Mouse (Mus musculus) embryonic stem cell, embryonic (primary cell): Measurements from ENCODE around the gene Akr1b3.

Experiments used
- CTCF ChIA-PET, 4 experiments: fragments of 300-600 bp in 2 of 4; fragments of 350-600 bp in 2 of 4; sonication (Branson Sonifier 250); formaldehyde crosslinking; loops; one replicate each; lab custom pipeline; 2022; ENCODE audit warnings: inconsistent platforms in 2 of 4; lab: Charles Lee
- POLR2A ChIA-PET, 4 experiments: fragments of 300-600 bp in 2 of 4; fragments of 350-600 bp in 2 of 4; sonication (Branson Sonifier 250); formaldehyde crosslinking; loops; one replicate each; lab custom pipeline; 2022; ENCODE audit warnings: antibody characterized with exemption in 4 of 4, inconsistent platforms in 1 of 4; lab: Charles Lee

Akr1b3 gene

GRCm38 (mm10) chr6:34295437-34295836 lies 21.8 kb downstream of the Akr1b3 start:
- ChIA-PET CTCF (interaction anchor here (0.6 to 5.2 kb wide), 6 partner anchors 50 to 626 kb away, joined by 3 to 118 read pairs (median 6); no protein-coding TSS in a partner anchor), POLR2A (interaction anchor here in 3 of 4 experiments (0.7 to 5.4 kb wide), 8 partner anchors 9 to 51 kb away, joined by 3 to 48 read pairs (median 4); no protein-coding TSS in a partner anchor)

- CTCF ChIA-PET: interaction anchor here (0.5 to 5.2 kb wide), 40 partner anchors 12 to 634 kb away, joined by 3 to 118 read pairs (median 4); partner anchors contain the start of genes Akr1b8 (in 2 of the 4) and Akr1b3 (in 1 of the 4)
Observed at GRCm38 (mm10) chr6:34292882-34293487, 24.3 kb downstream of the Akr1b3 start.

GRCm38 (mm10) chr6:34292196-34292881 lies 24.9 kb downstream of the Akr1b3 start:
- CTCF ChIA-PET: interaction anchor here (0.5 to 5.2 kb wide), 39 partner anchors 13 to 635 kb away, joined by 3 to 118 read pairs (median 4); partner anchors contain the start of genes Akr1b8 (in 2 of the 4) and Akr1b3 (in 1 of the 4)

More at GRCm38 (mm10) chr6:34292882-34293487, 24.3 kb downstream of the Akr1b3 start:
- POLR2A ChIA-PET: interaction anchor here (0.6 to 5.4 kb wide), 13 partner anchors 7 to 634 kb away, joined by 3 to 48 read pairs (median 4); partner anchors contain the start of gene Akr1b8 (in 1 of the 4)

GRCm38 (mm10) chr6:34290681-34291080 lies 26.6 kb downstream of the Akr1b3 start:
- ChIA-PET POLR2A (interaction anchor here in 3 of 4 experiments (1.1 to 4.5 kb wide), 5 partner anchors 27 to 56 kb away, joined by 3 to 40 read pairs (median 4); partner anchors contain the start of gene Akr1b3 (in 1 of the 3)), CTCF (interaction anchor here in 2 of 4 experiments (1.3 to 5.2 kb wide), 2 partner anchors 55 to 56 kb away, joined by 6 to 118 read pairs; no protein-coding TSS in a partner anchor)

More at GRCm38 (mm10) chr6:34292196-34292881, 24.9 kb downstream of the Akr1b3 start:
- POLR2A ChIA-PET: interaction anchor here (0.5 to 5.4 kb wide), 15 partner anchors 8 to 792 kb away, joined by 3 to 48 read pairs (median 3); partner anchors contain the start of gene Akr1b8 (in 1 of the 4)

- ChIA-PET POLR2A (interaction anchor here in 3 of 4 experiments (1.1 to 4.5 kb wide), 4 partner anchors 27 to 56 kb away, joined by 3 to 40 read pairs (median 4); partner anchors contain the start of gene Akr1b3 (in 1 of the 3)), CTCF (interaction anchor here in 2 of 4 experiments (0.5 to 1.3 kb wide), 2 partner anchors 55 to 56 kb away, joined by 3 to 6 read pairs; no protein-coding TSS in a partner anchor)
Observed at GRCm38 (mm10) chr6:34290091-34290490, 27.2 kb downstream of the Akr1b3 start.

- CTCF ChIA-PET: no interaction called here
- POLR2A ChIA-PET: no interaction called here
Observed at GRCm38 (mm10) chr6:34288098-34288497, 29.2 kb downstream of the Akr1b3 start.

- POLR2A ChIA-PET: interaction anchor here in 1 of 4 experiments (0.6 kb wide), 1 partner anchor 1392 kb away, joined by 6 read pairs; no protein-coding TSS in a partner anchor
Observed at GRCm38 (mm10) chr6:34286841-34287240, 30.4 kb downstream of the Akr1b3 start.

GRCm38 (mm10) chr6:34278385-34278784 lies 38.9 kb downstream of the Akr1b3 start:
- ChIA-PET CTCF (interaction anchor here (0.6 to 2.8 kb wide), 12 partner anchors 14 to 1503 kb away, joined by 3 to 13 read pairs (median 4); no protein-coding TSS in a partner anchor), POLR2A (interaction anchor here in 1 of 4 experiments (0.8 kb wide), 1 partner anchor 695 kb away, joined by 3 read pairs; no protein-coding TSS in a partner anchor)

More at GRCm38 (mm10) chr6:34286841-34287240, 30.4 kb downstream of the Akr1b3 start:
- CTCF ChIA-PET: no interaction called here

- POLR2A ChIA-PET: interaction anchor here in 2 of 4 experiments (0.6 to 0.8 kb wide), 3 partner anchors 66 to 1076 kb away, joined by 3 to 6 read pairs (median 3); no protein-coding TSS in a partner anchor
- CTCF ChIA-PET: interaction anchor here (0.6 to 3.0 kb wide), 16 partner anchors 15 to 1502 kb away, joined by 3 to 13 read pairs (median 4); no protein-coding TSS in a partner anchor
Observed at GRCm38 (mm10) chr6:34277665-34278064, 39.6 kb downstream of the Akr1b3 start.

GRCm38 (mm10) chr6:34274346-34274745 lies 42.9 kb downstream of the Akr1b3 start:
- CTCF ChIA-PET: interaction anchor here in 1 of 4 experiments (1.0 kb wide), 1 partner anchor 80 kb away, joined by 3 read pairs; no protein-coding TSS in a partner anchor

GRCm38 (mm10) chr6:34273073-34273472 lies 44.2 kb downstream of the Akr1b3 start:
- ChIA-PET POLR2A (no interaction called here), CTCF (interaction anchor here in 1 of 4 experiments (1.3 kb wide), 1 partner anchor 73 kb away, joined by 4 read pairs; no protein-coding TSS in a partner anchor)

More at GRCm38 (mm10) chr6:34274346-34274745, 42.9 kb downstream of the Akr1b3 start:
- POLR2A ChIA-PET: no interaction called here

- CTCF ChIA-PET: interaction anchor here in 1 of 4 experiments (1.3 kb wide), 1 partner anchor 74 kb away, joined by 4 read pairs; no protein-coding TSS in a partner anchor
Observed at GRCm38 (mm10) chr6:34272462-34272861, 44.8 kb downstream of the Akr1b3 start.

GRCm38 (mm10) chr6:34270717-34271116 lies 46.6 kb downstream of the Akr1b3 start:
- POLR2A ChIA-PET: interaction anchor here in 1 of 4 experiments (1.0 kb wide), 1 partner anchor 47 kb away, joined by 3 read pairs; no protein-coding TSS in a partner anchor
- CTCF ChIA-PET: interaction anchor here in 1 of 4 experiments (0.5 kb wide), 1 partner anchor 100 kb away, joined by 3 read pairs; no protein-coding TSS in a partner anchor

More at GRCm38 (mm10) chr6:34272462-34272861, 44.8 kb downstream of the Akr1b3 start:
- POLR2A ChIA-PET: no interaction called here

GRCm38 (mm10) chr6:34258546-34258945 lies 58.7 kb downstream of the Akr1b3 start:
- ChIA-PET POLR2A (interaction anchor here in 3 of 4 experiments (0.6 to 1.6 kb wide), 4 partner anchors 10 to 76 kb away, joined by 3 to 5 read pairs (median 3); no protein-coding TSS in a partner anchor), CTCF (no interaction called here)
